Mouse (Mus musculus) stomach, postnatal 0 days (tissue): ENCODE results near the gene Rpap3.

ENCODE experiments used
- CTCF ChIP-seq: IDR thresholded peaks from 2 replicates; pipeline ENCODE4 v1.5.1; 2016; ENCODE audit warnings: antibody characterized with exemption, low read depth, mild to moderate bottlenecking, moderate library complexity
- EP300 ChIP-seq: optimal IDR thresholded peaks from 2 replicates; pipeline ENCODE3; 2016; ENCODE audit warnings: antibody characterized with exemption

- TF ChIP-seq EP300 (no peak), CTCF (no peak)
These were observed 22.8 kb upstream of the Rpap3 start for GRCm38 (mm10) chr15:97728394-97728793.
